Mouse (Mus musculus): Measurements from ENCODE around the gene Sox2. TPM values are rescaled to one million over a fixed set of nuclear protein-coding genes. Genes with fewer than 3 reads are reported as not detected.
A peak's percentile ranks its signal among the peaks of the same experiment; 100 is the strongest.

Sox2 gene
- polyA plus RNA-seq, 1 experiment from 2014 or later: not detected

- no peaks in the 10 kb centered on the region for H3K36me3 ChIP-seq
- no peak overlapping the region for H3K27ac ChIP-seq
- H3K9ac ChIP-seq: no peak overlapping the region
- H3K27me3 ChIP-seq (replicated peaks): peaks cover 22% of the 10 kb centered on the region
- ATAC-seq: no peak
- peak overlapping the region; percentile 15; the same call in 1 of the 2 replicates for H3K4me3 ChIP-seq
- 16% methylated on average over 20 of the region's 20 CpGs for WGBS (ENCODE audit: insufficient replicate concordance)
- no peaks in the 10 kb centered on the region for H3K9me3 ChIP-seq (replicated peaks)
- H3K4me2 ChIP-seq: peak overlapping the region; percentile 44
- H3K4me1 ChIP-seq: no peaks in the 10 kb centered on the region
These were observed 41.6 kb downstream of the Sox2 start for GRCm38 (mm10) chr3:34691703-34692393.

- H3K4me2 ChIP-seq: peak overlapping the region; percentile 44
- WGBS (ENCODE audit: insufficient replicate concordance): 17% methylated on average over 15 of the region's 15 CpGs
- H3K9me3 ChIP-seq (replicated peaks): no peaks in the 10 kb centered on the region
- no peaks in the 10 kb centered on the region for H3K36me3 ChIP-seq
- ATAC-seq: no peak
- H3K9ac ChIP-seq: no peak overlapping the region
- peaks cover 22% of the 10 kb centered on the region for H3K27me3 ChIP-seq (replicated peaks)
- H3K4me1 ChIP-seq: no peaks in the 10 kb centered on the region
- peak overlapping the region; percentile 15; the same call in 1 of the 2 replicates for H3K4me3 ChIP-seq
- no peak overlapping the region for H3K27ac ChIP-seq
These were observed 42.2 kb downstream of the Sox2 start for GRCm38 (mm10) chr3:34692394-34692745.

MicroRNA genes within 50 kb of the gene (microRNA counts, 519-probe panel; counts per million panel counts)
- microRNA mmu-miR-1897-3p: 582 counts per million, percentile 70 among the panel's probes with 10 or more counts

Small RNAs within 50 kb of the gene (microRNA-seq; reads per million reads assigned to microRNA genes)
- gene Mir1897: not detected
